Mouse (Mus musculus) CH12F3 (cell line): ENCODE data around the gene Cdsn.

Experiments used
- in situ Hi-C: fragments of 300-500 bp; cut with MboI; formaldehyde crosslinking; loops from 2 replicates; pipeline ENCODE4 v1.14.3; 2020; ENCODE audit warnings: low sequenced_read_pairs

Cdsn gene

GRCm38 (mm10) chr17:35532901-35533300 lies 19.0 kb upstream of the Cdsn start, which contains the start of gene Psors1c2:
Gene Psors1c2 (plus strand): TSS chr17:35533201.
- in situ Hi-C loops, result no loop called here

DNA sequence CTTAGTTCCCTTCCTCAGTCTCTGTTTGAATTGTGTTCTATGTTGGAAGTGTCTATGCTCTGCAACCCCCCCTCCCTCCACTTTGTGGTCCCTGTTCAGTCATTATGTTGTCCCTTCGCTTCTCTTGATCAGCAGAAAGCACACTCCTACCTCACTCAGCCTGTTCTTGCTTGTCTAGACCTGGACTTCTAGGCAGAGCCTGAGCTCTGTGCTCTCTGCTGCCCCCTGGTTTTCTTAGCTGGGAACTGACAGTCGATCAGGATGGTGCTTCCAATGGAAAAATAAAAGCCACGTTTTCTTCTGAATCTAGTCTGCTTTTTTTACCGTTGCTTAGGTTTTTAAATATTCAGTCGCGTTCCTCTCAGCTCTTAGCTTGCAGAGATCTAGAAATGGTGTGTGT lies 17.6 kb upstream of the Cdsn start:
- in situ Hi-C loops, result no loop called here

DNA sequence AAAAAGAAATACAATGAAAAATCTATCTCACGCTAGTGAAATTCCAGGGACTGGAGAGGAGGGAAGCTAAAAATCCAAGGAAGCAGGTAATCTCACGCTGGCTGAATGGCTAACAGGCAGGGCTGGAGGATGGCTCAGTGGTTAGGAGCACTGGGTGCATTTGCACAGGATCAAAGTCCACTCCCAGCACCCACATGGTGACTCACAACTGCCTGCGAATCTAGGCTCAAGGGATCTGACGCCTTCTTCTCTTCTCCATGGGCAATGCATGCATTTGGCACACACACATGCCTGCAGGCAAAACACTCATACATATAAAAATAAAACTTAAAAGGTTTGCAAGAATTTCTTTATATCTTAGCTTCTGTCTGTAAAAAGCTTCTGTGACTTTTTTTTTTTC lies 14.5 kb upstream of the Cdsn start:
- in situ Hi-C loops, result no loop called here

DNA sequence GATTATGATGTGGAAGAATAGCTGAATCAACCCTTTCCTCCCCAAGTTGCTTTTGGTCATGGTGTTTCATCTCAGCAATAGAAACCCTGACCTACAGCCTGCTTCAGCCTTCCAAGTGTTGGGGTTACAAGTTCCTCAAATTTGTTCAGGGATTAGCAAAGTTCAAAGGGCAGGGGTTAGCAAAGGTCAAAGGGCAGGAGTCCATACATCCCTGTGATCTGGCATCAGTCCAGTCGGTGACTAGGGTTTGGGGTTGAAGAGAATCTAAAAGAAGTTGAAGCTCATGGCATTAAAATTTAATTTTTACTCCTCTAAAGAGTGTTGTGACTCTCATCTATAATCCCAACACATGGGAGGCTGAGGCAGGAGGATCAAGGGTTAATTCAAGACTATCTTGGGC lies 13.5 kb upstream of the Cdsn start:
- in situ Hi-C loops, result no loop called here

DNA sequence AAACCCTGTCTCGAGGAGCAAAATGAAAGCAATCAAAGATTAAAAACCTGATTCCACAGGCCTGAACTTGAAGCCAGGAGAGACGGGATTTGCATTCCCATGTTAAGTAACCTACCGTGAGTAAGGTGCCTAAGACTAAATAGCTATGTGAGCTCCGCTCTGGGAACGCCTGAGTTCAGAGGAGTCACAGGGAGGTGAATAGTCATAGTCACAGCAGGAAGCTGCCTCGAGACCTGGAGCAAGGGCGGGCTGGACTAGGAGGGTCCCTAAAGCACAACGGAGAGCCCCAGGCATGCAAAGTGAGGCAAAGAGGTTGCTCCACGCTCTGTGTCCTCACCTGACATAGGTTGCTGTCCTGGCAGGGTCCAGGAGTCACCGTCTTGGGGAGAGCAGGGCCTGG lies 12.4 kb upstream of the Cdsn start:
- in situ Hi-C loops, result no loop called here

GRCm38 (mm10) chr17:35542761-35543411 lies 9.0 kb upstream of the Cdsn start:
- in situ Hi-C loops, result no loop called here

GRCm38 (mm10) chr17:35543412-35543861 lies 8.5 kb upstream of the Cdsn start:
- in situ Hi-C loops, result no loop called here

DNA sequence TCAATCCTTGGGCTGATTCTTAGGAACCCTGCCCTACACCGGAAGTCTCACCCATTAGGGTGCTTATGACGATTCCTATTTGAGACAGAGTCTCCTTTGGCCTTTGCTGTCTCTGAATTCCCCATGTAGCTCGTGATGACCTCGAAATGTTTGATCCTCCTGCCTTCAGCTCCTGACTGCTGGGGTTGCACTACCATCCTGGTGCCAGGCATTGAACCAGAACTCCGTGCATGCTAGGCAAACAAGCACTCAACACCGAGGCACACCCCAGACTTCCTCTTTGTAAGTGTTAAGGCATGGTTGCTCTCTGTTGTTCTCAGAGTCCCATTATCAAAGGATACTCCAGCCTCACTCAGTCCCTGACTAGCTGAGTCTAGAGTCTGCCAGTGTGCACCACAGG lies 7.9 kb upstream of the Cdsn start:
- in situ Hi-C loops, result no loop called here

DNA sequence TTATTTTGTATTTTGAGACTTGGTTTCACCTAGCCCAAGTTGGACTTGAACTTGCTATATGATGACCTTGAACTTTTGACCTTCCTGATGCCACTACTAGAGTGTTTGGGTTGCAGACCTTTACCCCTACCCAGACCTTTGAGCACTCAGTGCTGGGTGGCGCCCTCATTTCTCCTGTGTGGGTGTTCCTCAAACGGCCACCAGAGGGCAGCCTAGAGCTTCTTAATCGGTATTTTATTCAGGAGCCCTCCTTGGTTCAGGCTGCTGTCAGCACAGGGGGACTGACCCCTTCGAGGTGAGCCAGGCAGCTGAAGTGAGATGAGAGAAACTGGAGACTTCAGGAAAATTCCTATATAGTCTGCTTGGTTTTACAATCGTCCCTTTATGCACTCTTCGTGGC lies 7.2 kb upstream of the Cdsn start:
- in situ Hi-C loops, result no loop called here

DNA sequence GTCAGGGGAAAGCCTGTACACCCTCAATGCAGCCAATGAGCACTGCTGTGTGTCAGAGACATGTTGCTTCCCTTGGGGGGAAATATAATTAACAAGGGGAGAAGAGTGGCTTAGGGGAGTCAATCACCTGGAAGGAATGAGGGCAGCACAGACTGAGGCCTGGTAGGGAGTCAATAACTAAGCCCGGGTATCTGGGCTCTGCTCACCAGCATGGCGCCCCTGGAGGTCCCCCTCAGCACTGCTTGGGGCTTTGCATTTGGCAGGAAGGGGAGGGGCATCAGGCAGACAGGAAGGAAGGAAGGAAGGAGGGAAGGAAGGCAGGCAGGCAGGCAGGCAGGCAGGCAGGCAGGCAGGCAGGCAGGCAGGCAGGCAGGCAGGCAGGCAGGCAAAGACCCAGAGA lies 4.5 kb upstream of the Cdsn start:
- in situ Hi-C loops, result no loop called here

GRCm38 (mm10) chr17:35548636-35549035 lies 3.3 kb upstream of the Cdsn start:
- in situ Hi-C loops, result no loop called here

GRCm38 (mm10) chr17:35549437-35550142 lies 2.3 kb upstream of the Cdsn start:
- in situ Hi-C loops, result no loop called here

DNA sequence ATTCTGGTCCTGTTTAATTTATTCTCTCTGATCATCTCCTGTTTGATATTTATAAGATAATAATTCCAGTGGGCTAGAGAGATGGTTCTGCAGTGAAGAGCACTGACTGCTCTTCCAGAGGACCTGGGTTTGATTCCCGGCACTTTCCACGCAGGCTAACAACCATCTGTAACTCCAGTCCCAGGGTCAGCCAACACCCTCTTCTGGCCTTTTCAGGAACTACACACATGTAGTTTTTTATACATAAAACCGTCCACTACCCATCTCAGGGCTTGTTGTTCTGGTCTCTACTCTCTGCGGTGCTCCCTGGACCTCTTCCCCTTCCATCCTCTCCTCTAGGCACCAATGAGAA lies 1.8 kb upstream of the Cdsn start:
- in situ Hi-C loops, result no loop called here

GRCm38 (mm10) chr17:35550871-35551270 lies 1.1 kb upstream of the Cdsn start:
- in situ Hi-C loops, result no loop called here

GRCm38 (mm10) chr17:35554321-35554720 lies 2.4 kb downstream of the Cdsn start:
- in situ Hi-C loops, result no loop called here

- in situ Hi-C loops, result no loop called here
Measured at GRCm38 (mm10) chr17:35554761-35555397, 3.0 kb downstream of the Cdsn start.

- in situ Hi-C loops, result no loop called here
Measured at GRCm38 (mm10) chr17:35556186-35556765, 4.3 kb downstream of the Cdsn start.

DNA sequence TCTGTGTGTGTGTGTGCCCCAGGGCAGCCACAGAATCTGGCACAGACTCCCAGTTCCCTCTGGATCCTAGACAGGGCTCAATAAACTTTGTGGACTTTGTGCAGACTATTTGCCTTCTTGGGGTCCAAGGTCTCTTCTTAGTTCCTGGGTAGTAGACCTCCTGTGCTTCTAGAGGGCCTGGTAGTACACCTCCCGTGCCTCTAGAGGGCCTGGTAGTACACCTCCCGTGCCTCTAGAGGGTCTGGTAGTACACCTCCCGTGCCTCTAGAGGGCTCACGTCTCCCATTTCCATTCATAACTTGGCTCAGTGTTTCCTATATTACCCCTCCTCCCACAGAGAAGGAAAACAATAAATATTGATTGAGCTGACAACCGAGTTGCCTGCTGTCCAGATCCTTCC lies 4.9 kb downstream of the Cdsn start:
- in situ Hi-C loops, result no loop called here

GRCm38 (mm10) chr17:35557351-35557750 lies 5.4 kb downstream of the Cdsn start:
- in situ Hi-C loops, result no loop called here

- in situ Hi-C loops, result no loop called here
Measured at GRCm38 (mm10) chr17:35558216-35558615, 6.3 kb downstream of the Cdsn start.

DNA sequence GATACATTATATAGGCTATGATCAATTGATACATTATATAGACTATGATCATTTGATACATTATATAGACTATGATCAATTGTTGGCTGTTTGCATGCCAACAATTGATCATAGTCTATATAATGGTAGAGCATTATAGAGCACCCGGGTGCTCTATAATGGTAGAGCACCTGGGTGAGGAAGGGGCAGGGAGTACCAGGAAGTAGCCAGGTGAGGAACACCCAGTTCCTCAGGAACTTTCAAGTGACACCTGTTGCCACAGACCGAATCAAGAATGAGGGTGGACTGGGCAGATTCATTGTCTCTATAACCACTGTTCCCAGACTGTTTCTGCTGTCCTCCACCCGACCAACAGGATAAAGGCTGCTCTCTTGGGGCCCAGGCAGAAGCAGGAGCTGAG lies 15.2 kb downstream of the Cdsn start, which contains the start of gene 2300002M23Rik:
2300002M23Rik (plus strand) TSS at position 301 of the 400 bp plus-strand sequence.
- in situ Hi-C loops, result no loop called here

GRCm38 (mm10) chr17:35567767-35568166 lies 15.8 kb downstream of the Cdsn start:
- in situ Hi-C loops, result no loop called here
